Mouse (Mus musculus): ENCODE results near the gene Srrm4.

The Srrm4 gene

GRCm38 (mm10) chr5:116591346-116592048 is at the start of gene Srrm4:
Gene Srrm4 (minus strand): TSS chr5:116591817.
- DNase-seq (ENCODE audit: low read depth, low spot score), result peak; percentile 95

GRCm38 (mm10) chr5:116592801-116593430 is 1.3 kb upstream of the Srrm4 start:
- peak; percentile 92 for DNase-seq (ENCODE audit: low read depth, low spot score)

GRCm38 (mm10) chr5:116592049-116592800 is 608 bp upstream of the Srrm4 start:
- peak; percentile 51 for DNase-seq (ENCODE audit: low read depth, low spot score)

- no peak for DNase-seq (ENCODE audit: low read depth, low spot score)
Observed at GRCm38 (mm10) chr5:116590698-116591097, 919 bp downstream of the Srrm4 start.

- no peak for DNase-seq (ENCODE audit: low read depth, low spot score)
Observed at GRCm38 (mm10) chr5:116589631-116590030, 2.0 kb downstream of the Srrm4 start.

GRCm38 (mm10) chr5:116588836-116589235 is 2.8 kb downstream of the Srrm4 start:
- no peak for DNase-seq (ENCODE audit: low read depth, low spot score)

GRCm38 (mm10) chr5:116579533-116579932 is 12.1 kb downstream of the Srrm4 start:
- no peak for DNase-seq (ENCODE audit: low read depth, low spot score)

- DNase-seq (ENCODE audit: low read depth, low spot score), result no peak
Observed at GRCm38 (mm10) chr5:116577082-116577481, 14.5 kb downstream of the Srrm4 start.

GRCm38 (mm10) chr5:116573307-116573706 is 18.3 kb downstream of the Srrm4 start:
- no peak for DNase-seq (ENCODE audit: low read depth, low spot score)

GRCm38 (mm10) chr5:116571936-116572335 is 19.7 kb downstream of the Srrm4 start:
- DNase-seq (ENCODE audit: low read depth, low spot score), result no peak

GRCm38 (mm10) chr5:116571232-116571861 is 20.3 kb downstream of the Srrm4 start:
- no peak for DNase-seq (ENCODE audit: low read depth, low spot score)

GRCm38 (mm10) chr5:116570566-116570965 is 21.1 kb downstream of the Srrm4 start:
- no peak for DNase-seq (ENCODE audit: low read depth, low spot score)

- no peak for DNase-seq (ENCODE audit: low read depth, low spot score)
Observed at GRCm38 (mm10) chr5:116569629-116570028, 22.0 kb downstream of the Srrm4 start.

GRCm38 (mm10) chr5:116568050-116568449 is 23.6 kb downstream of the Srrm4 start:
- peak; percentile 59 for DNase-seq (ENCODE audit: low read depth, low spot score)

GRCm38 (mm10) chr5:116567298-116567697 is 24.3 kb downstream of the Srrm4 start:
- DNase-seq (ENCODE audit: low read depth, low spot score), result no peak

GRCm38 (mm10) chr5:116566385-116567045 is 25.1 kb downstream of the Srrm4 start:
- DNase-seq (ENCODE audit: low read depth, low spot score), result no peak

GRCm38 (mm10) chr5:116565573-116565972 is 26.0 kb downstream of the Srrm4 start:
- no peak for DNase-seq (ENCODE audit: low read depth, low spot score)

- no peak for DNase-seq (ENCODE audit: low read depth, low spot score)
Observed at GRCm38 (mm10) chr5:116564391-116564790, 27.2 kb downstream of the Srrm4 start.

- no peak for DNase-seq (ENCODE audit: low read depth, low spot score)
Observed at GRCm38 (mm10) chr5:116563713-116564112, 27.9 kb downstream of the Srrm4 start.

- no peak for DNase-seq (ENCODE audit: low read depth, low spot score)
Observed at GRCm38 (mm10) chr5:116559091-116559490, 32.5 kb downstream of the Srrm4 start.

- DNase-seq (ENCODE audit: low read depth, low spot score), result peak; percentile 77
Observed at GRCm38 (mm10) chr5:116556614-116557013, 35.0 kb downstream of the Srrm4 start.

All from ZHBTc4 (cell line).